Mouse (Mus musculus) megakaryocyte, embryonic 14.5 days (primary cell): ENCODE measurements at regions not wholly inside any gene's neighbourhood (a gene's known extent, or its start where the extent isn't known, plus 50 kb on each side); places are given as distances from the start of the nearest gene placed in this dataset.

Experiments used
- FLI1 ChIP-seq: IDR thresholded peaks from 2 replicates; pipeline ENCODE4 v1.6.1; 2012; ENCODE audit warnings: low read length, inconsistent platforms, mixed read lengths
- GATA1 ChIP-seq: IDR thresholded peaks from 3 replicates; pipeline ENCODE4 v1.6.1; 2012; ENCODE audit warnings: mixed read lengths, low read length, inconsistent platforms, borderline replicate concordance

DNA sequence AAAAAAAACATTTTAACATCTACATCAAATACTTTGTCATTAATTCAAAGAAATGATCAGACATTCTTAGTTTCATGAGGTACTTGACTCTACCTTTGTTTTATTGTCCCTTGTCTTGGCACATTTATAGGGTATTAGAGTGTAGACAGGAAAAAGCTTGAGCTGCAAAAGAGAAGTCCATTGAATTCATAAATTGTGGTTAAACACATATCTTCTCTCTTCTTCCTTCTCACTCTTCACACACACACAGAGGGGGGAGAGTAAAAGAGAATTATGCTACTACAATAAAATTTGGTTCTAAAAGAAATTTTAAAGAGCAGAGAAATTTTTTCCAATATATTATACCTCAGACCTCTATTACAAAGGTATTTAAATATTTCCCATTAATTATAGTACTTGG, 1149.2 kb downstream of the Ndufa4 start:
- TF ChIP-seq GATA1 (no peak), FLI1 (no peak)
